Mouse (Mus musculus): Measurements from ENCODE around the gene Hpgds. TPM values are rescaled to one million over a fixed set of nuclear protein-coding genes. Genes with fewer than 3 reads are reported as not detected.

Hpgds gene
- polyA plus RNA-seq (2012; rRNA removed): 2.3 and 2.6 TPM in 2 replicates

GRCm38 (mm10) chr6:65144621-65145205, at the start of gene Hpgds:
Gene Hpgds (minus strand): TSS chr6:65144908.

Other genes with a start within 250 kb of the Hpgds start
- 50.7 and 55.4 TPM in 2 replicates for gene Smarcad1, start 102.3 kb downstream of the Hpgds start, polyA plus RNA-seq (2012; rRNA removed)
- gene C130060K24Rik, start 236.2 kb upstream of the Hpgds start, polyA plus RNA-seq (2012; rRNA removed): 1.0 and 1.4 TPM in 2 replicates

Data from central nervous system, embryonic 18 days (tissue).